Mouse (Mus musculus) liver, adult 2 months (tissue): ENCODE measurements around the gene Lpar5. TPM values are rescaled to one million over a fixed set of nuclear protein-coding genes. Genes with fewer than 3 reads are reported as not detected.
A peak's percentile ranks its signal among the peaks of the same experiment; 100 is the strongest.

Experiments
- DNase-seq: peaks from one replicate; pipeline ENCODE4 v3.0.0-alpha.2; 2011; ENCODE audit warnings: low read depth, low spot score; ENCODE audit errors: extremely low read depth
- H3K27ac ChIP-seq: fragments of 200-500 bp; replicated peaks from 2 replicates; pipeline ENCODE4 v1.5.1; 2012; ENCODE audit warnings: low read depth, mild to moderate bottlenecking, control low read depth, inconsistent platforms, low read length; ENCODE audit not compliant: insufficient read depth
- H3K27me3 ChIP-seq: fragments of 200-500 bp; 2 replicates; pipeline ENCODE4 v1.6.1; 2012; ENCODE audit warnings: mild to moderate bottlenecking, moderate library complexity, low read length, inconsistent platforms; ENCODE audit not compliant: control insufficient read depth, insufficient read depth
- H3K36me3 ChIP-seq: fragments of 200-500 bp; 2 replicates; pipeline ENCODE4 v1.6.1; 2012; ENCODE audit warnings: low read length, inconsistent platforms; ENCODE audit not compliant: control insufficient read depth, insufficient read depth
- H3K4me1 ChIP-seq: fragments of 200-500 bp; 2 replicates; pipeline ENCODE4 v1.6.1; 2011; ENCODE audit warnings: low read length; ENCODE audit not compliant: control insufficient read depth, insufficient read depth
- H3K4me3 ChIP-seq: fragments of 200-500 bp; 2 replicates; pipeline ENCODE4 v1.5.1; 2011; ENCODE audit warnings: low read depth, mild to moderate bottlenecking, control low read depth, low read length, moderate library complexity; ENCODE audit not compliant: insufficient read depth
- H3K79me2 ChIP-seq: fragments of 200-500 bp; 2 replicates; pipeline ENCODE4 v1.6.1; 2012; ENCODE audit warnings: inconsistent platforms, mild to moderate bottlenecking, low read length, moderate library complexity; ENCODE audit not compliant: control insufficient read depth, insufficient read depth
- H3K9ac ChIP-seq: fragments of 200-500 bp; 2 replicates; pipeline ENCODE4 v1.6.1; 2012; ENCODE audit warnings: low read depth, mild to moderate bottlenecking, control low read depth, inconsistent platforms, low read length
- CTCF ChIP-seq: fragments of 200-500 bp; IDR thresholded peaks from 2 replicates; pipeline ENCODE4 v1.5.1; 2011; ENCODE audit warnings: low read depth, low read length, control low read depth
- POLR2A ChIP-seq: fragments of 200-500 bp; IDR thresholded peaks from 2 replicates; pipeline ENCODE4 v1.6.1; 2011; ENCODE audit warnings: low read length, control low read depth; ENCODE audit not compliant: insufficient read depth; ENCODE audit errors: extremely low read depth
- WGBS: fragments of 180-500 bp; shearing (Covaris S2); methylation state at CpG from one replicate; pipeline ENCODE4 v1.1.7; 2018; 5-methylcytosine and 5-hydroxymethylcytosine counted together
- polyA plus RNA-seq: library from polyadenylated mRNA; depleted of rRNA; stranded (reverse); fragments of >200 nt; gene quantifications from 2 replicates; pipeline ENCODE4 v1.2.3, GENCODE M21; 2012
- total RNA-seq: library from RNA; depleted of rRNA; stranded (reverse); fragments of >200 nt; gene quantifications from 2 replicates; pipeline ENCODE4 v1.2.3, GENCODE M21; 2014

Gene Lpar5
- total and polyA plus RNA-seq, 2 experiments = 1.2 TPM; not detected in 1

- H3K79me2 ChIP-seq = peaks cover 15% of the 10 kb centered on the region; the same call in 1 of the 2 replicates
- WGBS = 2% methylated on average over 45 of the region's 45 CpGs
- H3K27me3 ChIP-seq = no peaks in the 10 kb centered on the region
- H3K27ac ChIP-seq = peak within 1 kb of the TSS; percentile 82
- TF ChIP-seq CTCF = no peak
- peak; percentile 78 for TF ChIP-seq POLR2A
- DNase-seq = peak; percentile 71
- H3K9ac ChIP-seq = peak within 1 kb of the TSS; percentile 88
- H3K4me1 ChIP-seq = peaks cover 14% of the 10 kb centered on the region
- peak within 1 kb of the TSS; percentile 100 for H3K4me3 ChIP-seq
- H3K36me3 ChIP-seq = peaks cover 2% of the 10 kb centered on the region; the same call in 1 of the 2 replicates
Observed at GRCm38 (mm10) chr6:125095391-125096278, 27.9 kb downstream of the Lpar5 start, which contains the start of gene Chd4. Gene Chd4, plus strand, starts transcription at chr6:125095981.

- no peak for DNase-seq
- Histone ChIP-seq H3K4me3 (peak overlapping the region; percentile 100), H3K36me3 (peaks cover 7% of the 10 kb centered on the region), H3K27me3 (no peaks in the 10 kb centered on the region), H3K79me2 (peaks cover 15% of the 10 kb centered on the region; the same call in 1 of the 2 replicates), H3K4me1 (peaks cover 14% of the 10 kb centered on the region), H3K27ac (peak overlapping the region; percentile 82), H3K9ac (peak overlapping the region; percentile 88)
- 2% methylated on average over 28 of the region's 32 CpGs for WGBS
- no peak for TF ChIP-seq CTCF
Observed at GRCm38 (mm10) chr6:125096279-125096596, 28.5 kb downstream of the Lpar5 start.

GRCm38 (mm10) chr6:125096597-125097345 is 29.1 kb downstream of the Lpar5 start:
- 2% methylated on average over 39 of the region's 44 CpGs for WGBS

GRCm38 (mm10) chr6:125097346-125097689 is 29.6 kb downstream of the Lpar5 start:
- WGBS = 5% methylated on average over 12 of the region's 12 CpGs
- Histone ChIP-seq H3K9ac (peak overlapping the region; percentile 88), H3K36me3 (peaks cover 17% of the 10 kb centered on the region), H3K79me2 (peaks cover 15% of the 10 kb centered on the region; the same call in 1 of the 2 replicates), H3K27ac (no peak overlapping the region; the same call in 1 of the 2 replicates), H3K27me3 (no peaks in the 10 kb centered on the region), H3K4me1 (peaks cover 14% of the 10 kb centered on the region), H3K4me3 (peak overlapping the region; percentile 100)
- no peak for DNase-seq
- TF ChIP-seq CTCF (no peak), POLR2A (no peak)

More at GRCm38 (mm10) chr6:125096597-125097345, 29.1 kb downstream of the Lpar5 start:
- Histone ChIP-seq H3K79me2 (peaks cover 15% of the 10 kb centered on the region; the same call in 1 of the 2 replicates), H3K27me3 (no peaks in the 10 kb centered on the region), H3K9ac (peak overlapping the region; percentile 88), H3K4me3 (peak overlapping the region; percentile 100), H3K4me1 (peaks cover 14% of the 10 kb centered on the region), H3K27ac (peak overlapping the region; percentile 74), H3K36me3 (peaks cover 12% of the 10 kb centered on the region)
- DNase-seq = peak; percentile 39
- TF ChIP-seq CTCF = no peak
- TF ChIP-seq POLR2A = no peak

GRCm38 (mm10) chr6:125097951-125098350 is 30.2 kb downstream of the Lpar5 start:
- DNase-seq = no peak
- Histone ChIP-seq H3K27me3 (no peaks in the 10 kb centered on the region), H3K4me1 (peaks cover 14% of the 10 kb centered on the region), H3K79me2 (peaks cover 15% of the 10 kb centered on the region; the same call in 1 of the 2 replicates), H3K4me3 (no peak overlapping the region; the same call in 1 of the 2 replicates), H3K36me3 (peaks cover 19% of the 10 kb centered on the region), H3K27ac (no peak overlapping the region), H3K9ac (no peak overlapping the region)
- TF ChIP-seq POLR2A (no peak), CTCF (no peak)
- 58% methylated on average over 8 of the region's 8 CpGs for WGBS
